Mouse (Mus musculus): ENCODE results near the gene Pitpnm2. TPM values are rescaled to one million over a fixed set of nuclear protein-coding genes. Genes with fewer than 3 reads are reported as not detected.

Gene Pitpnm2
- polyA plus RNA-seq, 1 experiment: 178 TPM

- H3K4me3 ChIP-seq (ENCODE audit: insufficient read depth, low read length): no peak overlapping the region
- peaks cover 9% of the 10 kb centered on the region for H3K4me1 ChIP-seq (ENCODE audit: control insufficient read depth, insufficient read depth, low read length)
- TF ChIP-seq POLR2A (IDR thresholded peaks at IDR 0.05; ENCODE audit: extremely low read depth, insufficient read depth, low read length): no peak
- no peak for TF ChIP-seq CTCF (IDR thresholded peaks at IDR 0.05; ENCODE audit: extremely low read depth, insufficient read depth, low read length)
- H3K27ac ChIP-seq (ENCODE audit: insufficient read depth, low read length): no peak overlapping the region
These were observed 68.9 kb downstream of the Pitpnm2 start for GRCm38 (mm10) chr5:124180500-124181167.

- H3K27ac ChIP-seq (ENCODE audit: insufficient read depth, low read length): no peak overlapping the region
- H3K4me1 ChIP-seq (ENCODE audit: control insufficient read depth, insufficient read depth, low read length): peaks cover 17% of the 10 kb centered on the region
- no peak for TF ChIP-seq CTCF (IDR thresholded peaks at IDR 0.05; ENCODE audit: extremely low read depth, insufficient read depth, low read length)
- no peak for TF ChIP-seq POLR2A (IDR thresholded peaks at IDR 0.05; ENCODE audit: extremely low read depth, insufficient read depth, low read length)
- H3K4me3 ChIP-seq (ENCODE audit: insufficient read depth, low read length): no peak overlapping the region
These were observed 70.1 kb downstream of the Pitpnm2 start for GRCm38 (mm10) chr5:124179411-124179810.

GRCm38 (mm10) chr5:124176726-124177132 is 72.8 kb downstream of the Pitpnm2 start:
- TF ChIP-seq CTCF (IDR thresholded peaks at IDR 0.05; ENCODE audit: extremely low read depth, insufficient read depth, low read length) (no peak), POLR2A (IDR thresholded peaks at IDR 0.05; ENCODE audit: extremely low read depth, insufficient read depth, low read length) (no peak)
- Histone ChIP-seq H3K27ac (ENCODE audit: insufficient read depth, low read length) (no peak overlapping the region), H3K4me3 (ENCODE audit: insufficient read depth, low read length) (no peak overlapping the region), H3K4me1 (ENCODE audit: control insufficient read depth, insufficient read depth, low read length) (peaks cover 28% of the 10 kb centered on the region)

- no peak overlapping the region for H3K4me3 ChIP-seq (ENCODE audit: insufficient read depth, low read length)
- TF ChIP-seq CTCF (IDR thresholded peaks at IDR 0.05; ENCODE audit: extremely low read depth, insufficient read depth, low read length): no peak
- no peak for TF ChIP-seq POLR2A (IDR thresholded peaks at IDR 0.05; ENCODE audit: extremely low read depth, insufficient read depth, low read length)
- H3K4me1 ChIP-seq (ENCODE audit: control insufficient read depth, insufficient read depth, low read length): peaks cover 27% of the 10 kb centered on the region
- no peak overlapping the region for H3K27ac ChIP-seq (ENCODE audit: insufficient read depth, low read length)
These were observed 74.4 kb downstream of the Pitpnm2 start for GRCm38 (mm10) chr5:124175138-124175537.

GRCm38 (mm10) chr5:124173012-124173985 is 76.3 kb downstream of the Pitpnm2 start:
- Histone ChIP-seq H3K4me3 (ENCODE audit: insufficient read depth, low read length) (no peak overlapping the region), H3K27ac (ENCODE audit: insufficient read depth, low read length) (no peak overlapping the region), H3K4me1 (ENCODE audit: control insufficient read depth, insufficient read depth, low read length) (peaks cover 26% of the 10 kb centered on the region)
- TF ChIP-seq POLR2A (IDR thresholded peaks at IDR 0.05; ENCODE audit: extremely low read depth, insufficient read depth, low read length) (no peak), CTCF (IDR thresholded peaks at IDR 0.05; ENCODE audit: extremely low read depth, insufficient read depth, low read length) (no peak)

- Histone ChIP-seq H3K27ac (ENCODE audit: insufficient read depth, low read length) (peak overlapping the region; percentile 21; the same call in 1 of the 2 replicates), H3K4me3 (ENCODE audit: insufficient read depth, low read length) (no peak overlapping the region), H3K4me1 (ENCODE audit: control insufficient read depth, insufficient read depth, low read length) (peaks cover 29% of the 10 kb centered on the region)
- TF ChIP-seq CTCF (IDR thresholded peaks at IDR 0.05; ENCODE audit: extremely low read depth, insufficient read depth, low read length) (no peak), POLR2A (IDR thresholded peaks at IDR 0.05; ENCODE audit: extremely low read depth, insufficient read depth, low read length) (no peak)
These were observed 77.3 kb downstream of the Pitpnm2 start for GRCm38 (mm10) chr5:124172246-124172645.

GRCm38 (mm10) chr5:124171781-124172180 is 77.8 kb downstream of the Pitpnm2 start:
- TF ChIP-seq CTCF (IDR thresholded peaks at IDR 0.05; ENCODE audit: extremely low read depth, insufficient read depth, low read length) (no peak), POLR2A (IDR thresholded peaks at IDR 0.05; ENCODE audit: extremely low read depth, insufficient read depth, low read length) (no peak)
- Histone ChIP-seq H3K4me1 (ENCODE audit: control insufficient read depth, insufficient read depth, low read length) (peaks cover 29% of the 10 kb centered on the region), H3K4me3 (ENCODE audit: insufficient read depth, low read length) (no peak overlapping the region), H3K27ac (ENCODE audit: insufficient read depth, low read length) (peak overlapping the region; percentile 21; the same call in 1 of the 2 replicates)

GRCm38 (mm10) chr5:124169224-124169621 is 80.3 kb downstream of the Pitpnm2 start:
- Histone ChIP-seq H3K4me1 (ENCODE audit: control insufficient read depth, insufficient read depth, low read length) (peaks cover 34% of the 10 kb centered on the region), H3K4me3 (ENCODE audit: insufficient read depth, low read length) (no peak overlapping the region), H3K27ac (ENCODE audit: insufficient read depth, low read length) (no peak overlapping the region)
- TF ChIP-seq CTCF (IDR thresholded peaks at IDR 0.05; ENCODE audit: extremely low read depth, insufficient read depth, low read length): no peak
- TF ChIP-seq POLR2A (IDR thresholded peaks at IDR 0.05; ENCODE audit: extremely low read depth, insufficient read depth, low read length): no peak

- Histone ChIP-seq H3K27ac (ENCODE audit: insufficient read depth, low read length) (no peak overlapping the region), H3K4me1 (ENCODE audit: control insufficient read depth, insufficient read depth, low read length) (peaks cover 30% of the 10 kb centered on the region), H3K4me3 (ENCODE audit: insufficient read depth, low read length) (no peak overlapping the region)
- no peak for TF ChIP-seq CTCF (IDR thresholded peaks at IDR 0.05; ENCODE audit: extremely low read depth, insufficient read depth, low read length)
- no peak for TF ChIP-seq POLR2A (IDR thresholded peaks at IDR 0.05; ENCODE audit: extremely low read depth, insufficient read depth, low read length)
These were observed 80.9 kb downstream of the Pitpnm2 start for GRCm38 (mm10) chr5:124168428-124169223.

All from cortical plate, adult 2 months (tissue).